Mouse (Mus musculus) c-Kit-positive CD71-negative TER-119-negative erythroid progenitor cells, embryonic 14.5 days (primary cell): Measurements from ENCODE around the gene Ndst4.
A peak's percentile ranks its signal among the peaks of the same experiment; 100 is the strongest.

Experiments
- DNase-seq: peaks from one replicate; pipeline ENCODE4 v3.0.0-alpha.2; 2013; ENCODE audit warnings: low read depth

Gene Ndst4

DNA sequence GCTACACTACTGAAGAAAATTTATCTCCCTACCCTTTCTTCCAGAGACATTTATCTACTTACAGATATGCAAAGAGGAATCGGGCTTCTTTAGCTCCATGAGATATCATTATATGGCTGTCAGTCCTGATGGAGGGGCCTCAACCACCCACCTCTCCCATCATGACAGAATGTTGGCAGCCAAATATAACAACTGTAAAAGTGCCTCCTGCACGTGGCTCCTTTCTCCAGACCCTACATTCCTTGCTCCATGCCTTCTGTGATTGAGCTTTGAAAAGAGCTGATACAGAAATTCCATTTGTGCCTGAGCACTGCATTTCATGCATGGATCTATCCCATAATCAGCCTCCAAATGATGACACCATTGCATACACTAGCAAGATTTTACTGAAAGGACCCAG lies 331.1 kb downstream of the Ndst4 start:
- no peak for DNase-seq

DNA sequence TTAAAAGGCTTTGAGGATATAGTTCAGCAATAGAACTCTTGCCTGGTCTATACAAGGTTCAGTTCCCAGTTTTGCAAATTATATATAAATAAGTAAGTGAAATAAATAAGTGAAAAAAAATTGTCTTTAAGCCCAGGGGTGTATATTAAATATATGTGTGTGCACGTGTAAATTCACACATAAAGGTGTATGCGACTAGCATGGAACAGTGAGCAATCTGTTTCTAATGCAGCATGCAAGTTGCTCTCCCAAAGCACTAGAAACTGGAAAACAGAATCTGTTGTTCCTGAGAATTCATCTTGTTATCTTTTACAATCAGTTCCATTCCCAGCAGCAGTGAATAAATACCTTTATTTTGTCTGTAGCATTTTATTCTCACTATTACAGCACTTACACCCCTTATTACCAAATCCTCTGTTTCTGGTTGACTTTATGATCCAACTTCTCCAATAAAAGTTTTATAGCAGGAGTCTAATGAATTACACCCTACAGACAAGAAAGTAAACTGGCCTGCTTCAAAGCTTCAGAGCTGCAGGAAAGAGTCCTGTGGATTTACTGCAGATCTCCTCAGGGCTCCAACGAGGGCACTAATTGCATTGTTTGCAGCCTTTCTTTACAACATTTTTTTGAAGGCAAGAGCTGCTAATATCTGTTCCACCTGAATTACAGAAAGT lies 340.7 kb downstream of the Ndst4 start:
- no peak for DNase-seq

DNA sequence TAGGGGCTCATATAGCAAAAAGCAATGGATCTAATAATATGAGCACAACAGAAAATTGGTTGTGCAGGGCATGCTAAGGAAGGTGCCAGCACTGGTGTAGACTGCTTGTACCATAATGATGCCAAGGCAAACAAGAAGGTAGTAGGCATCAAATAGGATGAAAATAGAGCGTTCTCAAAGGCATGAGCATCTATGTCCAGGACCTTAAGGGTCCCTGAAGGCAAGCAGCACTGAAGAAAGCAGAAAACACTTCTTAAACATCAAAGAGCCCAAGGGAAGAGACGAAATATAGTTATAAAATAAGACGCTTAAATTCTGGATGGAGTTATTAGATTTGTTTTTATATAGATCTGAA lies 341.2 kb downstream of the Ndst4 start:
- DNase-seq: no peak

DNA sequence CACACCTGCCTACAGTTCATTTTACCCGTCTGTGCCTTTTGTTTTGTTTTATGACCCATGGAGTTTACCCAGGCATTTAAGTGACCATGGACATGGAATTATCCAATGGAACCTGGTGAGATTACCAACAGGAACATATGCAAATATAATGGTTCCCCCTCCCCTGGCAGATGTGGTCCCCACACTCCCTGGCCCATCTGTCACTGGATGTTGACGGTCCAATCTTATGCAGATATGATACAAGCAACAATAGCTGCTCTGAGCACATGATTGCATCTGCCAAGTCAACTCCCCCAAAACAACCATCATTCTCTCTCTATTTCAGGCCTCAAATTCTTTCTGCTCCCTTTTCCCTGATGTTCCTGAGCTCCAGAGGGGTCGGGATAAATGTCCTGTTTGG lies 342.5 kb downstream of the Ndst4 start:
- DNase-seq: no peak

DNA sequence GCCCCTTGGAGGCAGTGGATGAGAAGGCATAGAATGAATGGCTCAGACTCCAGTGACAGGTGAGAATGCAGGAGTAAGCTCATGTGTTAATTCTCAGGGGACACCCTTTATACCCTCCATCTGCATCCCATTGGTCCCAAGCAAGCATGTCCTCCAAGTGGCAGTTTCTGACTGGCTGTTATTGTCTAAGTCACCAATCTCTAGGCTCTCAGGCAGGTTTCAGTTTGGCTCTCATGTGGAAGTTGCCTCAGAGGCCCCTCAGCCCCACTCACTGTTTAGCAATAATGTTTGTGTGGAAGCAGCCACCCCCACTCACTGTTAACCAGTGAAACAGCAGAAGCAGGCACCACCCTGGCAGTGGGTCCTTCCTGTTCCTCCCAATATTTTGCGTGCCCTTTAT lies 353.0 kb downstream of the Ndst4 start:
- peak; percentile 26 for DNase-seq

DNA sequence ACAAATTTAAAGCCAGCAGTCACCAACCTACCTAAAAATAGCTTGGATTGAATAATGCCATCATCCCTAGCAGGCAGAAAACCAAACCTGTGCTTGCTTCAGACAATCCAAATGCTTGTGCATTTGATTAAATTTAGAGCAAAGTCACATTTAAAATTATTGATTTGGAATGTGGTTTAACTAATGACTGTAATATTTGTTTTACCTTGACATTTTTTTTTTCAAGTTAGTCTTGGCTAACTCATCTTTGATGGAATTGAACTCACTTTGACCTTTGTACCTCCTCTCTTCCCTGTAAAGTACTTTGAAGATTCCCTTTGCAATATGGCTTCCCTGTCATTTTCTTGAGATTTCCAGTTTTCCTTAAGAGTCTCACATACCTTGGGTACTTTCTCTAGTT lies 356.8 kb downstream of the Ndst4 start:
- DNase-seq: no peak
